Mouse (Mus musculus): ENCODE measurements around the gene Hsd3b1. TPM values are rescaled to one million over a fixed set of nuclear protein-coding genes. Genes with fewer than 3 reads are reported as not detected.

Hsd3b1 gene
- polyA plus RNA-seq (2021): not detected

GRCm38 (mm10) chr3:98859576-98859975, at the start of gene Hsd3b1:
Hsd3b1 (minus strand) TSS chr3:98859794.
- ATAC-seq (no peak), DNase-seq (ENCODE audit: low read depth, low spot score) (no peak)
- CTCF ChIA-PET: no interaction called here

GRCm38 (mm10) chr3:98897606-98898005, 38.0 kb upstream of the Hsd3b1 start:
- DNase-seq (ENCODE audit: low read depth, low spot score): no peak
- in situ Hi-C loops (cut with MboI; ENCODE audit: low pct_unique_long_range_greater_than_20kb): no loop called here
- ATAC-seq: no peak
- ChIA-PET POLR2A (no interaction called here), CTCF (no interaction called here)
- H3K27me3 ChIP-seq: no peaks in the 10 kb centered on the region
- TF ChIP-seq CTCF (IDR thresholded peaks at IDR 0.05): no peak

More at GRCm38 (mm10) chr3:98859576-98859975, at the start of gene Hsd3b1:
- POLR2A ChIA-PET: no interaction called here
- in situ Hi-C loops (cut with MboI; ENCODE audit: low pct_unique_long_range_greater_than_20kb): no loop called here
- H3K27me3 ChIP-seq: no peaks in the 10 kb centered on the region
- no peak for TF ChIP-seq CTCF (IDR thresholded peaks at IDR 0.05)

- DNase-seq (ENCODE audit: low read depth, low spot score): peak; percentile 15
- no peaks in the 10 kb centered on the region for H3K27me3 ChIP-seq
- ATAC-seq: peak; percentile 73
- peak; percentile 71 for TF ChIP-seq CTCF (IDR thresholded peaks at IDR 0.05)
- in situ Hi-C loops (cut with MboI; ENCODE audit: low pct_unique_long_range_greater_than_20kb): no loop called here
- ChIA-PET CTCF (no interaction called here), POLR2A (no interaction called here)
Measured at GRCm38 (mm10) chr3:98895071-98895601, 35.5 kb upstream of the Hsd3b1 start.

- no peak for DNase-seq (ENCODE audit: low read depth, low spot score)
- in situ Hi-C loops (cut with MboI; ENCODE audit: low pct_unique_long_range_greater_than_20kb): no loop called here
Measured at GRCm38 (mm10) chr3:98893057-98893772, 33.6 kb upstream of the Hsd3b1 start, which contains the start of gene Hao2. Hao2 (minus strand) TSS chr3:98893239.

GRCm38 (mm10) chr3:98890430-98890829, 30.8 kb upstream of the Hsd3b1 start:
- ChIA-PET POLR2A (no interaction called here), CTCF (no interaction called here)
- no peak for ATAC-seq
- in situ Hi-C loops (cut with MboI; ENCODE audit: low pct_unique_long_range_greater_than_20kb): no loop called here
- no peaks in the 10 kb centered on the region for H3K27me3 ChIP-seq
- no peak for TF ChIP-seq CTCF (IDR thresholded peaks at IDR 0.05)
- DNase-seq (ENCODE audit: low read depth, low spot score): no peak

More at GRCm38 (mm10) chr3:98893057-98893772, 33.6 kb upstream of the Hsd3b1 start, which contains the start of gene Hao2:
- CTCF ChIA-PET: interaction anchor here (1.5 kb wide), 1 partner anchor 8 kb away, joined by 3 read pairs; no protein-coding TSS in a partner anchor
- TF ChIP-seq CTCF (IDR thresholded peaks at IDR 0.05): no peak
- ATAC-seq: no peak
- H3K27me3 ChIP-seq: no peaks in the 10 kb centered on the region
- POLR2A ChIA-PET: no interaction called here

- H3K27me3 ChIP-seq: no peaks in the 10 kb centered on the region
- ATAC-seq: no peak
- ChIA-PET POLR2A (no interaction called here), CTCF (no interaction called here)
- in situ Hi-C loops (cut with MboI; ENCODE audit: low pct_unique_long_range_greater_than_20kb): no loop called here
- TF ChIP-seq CTCF (IDR thresholded peaks at IDR 0.05): no peak
- DNase-seq (ENCODE audit: low read depth, low spot score): no peak
Measured at GRCm38 (mm10) chr3:98888206-98888605, 28.6 kb upstream of the Hsd3b1 start.

GRCm38 (mm10) chr3:98880831-98881230, 21.2 kb upstream of the Hsd3b1 start:
- in situ Hi-C loops (cut with MboI; ENCODE audit: low pct_unique_long_range_greater_than_20kb): no loop called here
- ATAC-seq (no peak), DNase-seq (ENCODE audit: low read depth, low spot score) (no peak)
- ChIA-PET POLR2A (no interaction called here), CTCF (no interaction called here)
- no peaks in the 10 kb centered on the region for H3K27me3 ChIP-seq
- no peak for TF ChIP-seq CTCF (IDR thresholded peaks at IDR 0.05)

GRCm38 (mm10) chr3:98880216-98880615, 20.6 kb upstream of the Hsd3b1 start:
- no peak for TF ChIP-seq CTCF (IDR thresholded peaks at IDR 0.05)
- ChIA-PET POLR2A (no interaction called here), CTCF (no interaction called here)
- in situ Hi-C loops (cut with MboI; ENCODE audit: low pct_unique_long_range_greater_than_20kb): no loop called here
- ATAC-seq: no peak
- no peak for DNase-seq (ENCODE audit: low read depth, low spot score)
- H3K27me3 ChIP-seq: no peaks in the 10 kb centered on the region

GRCm38 (mm10) chr3:98868219-98868618, 8.6 kb upstream of the Hsd3b1 start:
- POLR2A ChIA-PET: no interaction called here
- CTCF ChIA-PET: no interaction called here
- ATAC-seq (no peak), DNase-seq (ENCODE audit: low read depth, low spot score) (no peak)
- in situ Hi-C loops (cut with MboI; ENCODE audit: low pct_unique_long_range_greater_than_20kb): no loop called here
- no peaks in the 10 kb centered on the region for H3K27me3 ChIP-seq
- no peak for TF ChIP-seq CTCF (IDR thresholded peaks at IDR 0.05)

- in situ Hi-C loops (cut with MboI; ENCODE audit: low pct_unique_long_range_greater_than_20kb): no loop called here
- CTCF ChIA-PET: no interaction called here
Measured at GRCm38 (mm10) chr3:98862800-98863199, 3.2 kb upstream of the Hsd3b1 start.

GRCm38 (mm10) chr3:98858051-98858450, 1.5 kb downstream of the Hsd3b1 start:
- ChIA-PET POLR2A (no interaction called here), CTCF (no interaction called here)
- ATAC-seq (no peak), DNase-seq (ENCODE audit: low read depth, low spot score) (no peak)
- in situ Hi-C loops (cut with MboI; ENCODE audit: low pct_unique_long_range_greater_than_20kb): no loop called here
- no peaks in the 10 kb centered on the region for H3K27me3 ChIP-seq
- no peak for TF ChIP-seq CTCF (IDR thresholded peaks at IDR 0.05)

More at GRCm38 (mm10) chr3:98862800-98863199, 3.2 kb upstream of the Hsd3b1 start:
- POLR2A ChIA-PET: no interaction called here
- TF ChIP-seq CTCF (IDR thresholded peaks at IDR 0.05): no peak
- no peak for ATAC-seq
- no peak for DNase-seq (ENCODE audit: low read depth, low spot score)
- no peaks in the 10 kb centered on the region for H3K27me3 ChIP-seq

Data from Patski (cell line).